Mouse (Mus musculus): ENCODE measurements around the gene Slc44a2.

DNA sequence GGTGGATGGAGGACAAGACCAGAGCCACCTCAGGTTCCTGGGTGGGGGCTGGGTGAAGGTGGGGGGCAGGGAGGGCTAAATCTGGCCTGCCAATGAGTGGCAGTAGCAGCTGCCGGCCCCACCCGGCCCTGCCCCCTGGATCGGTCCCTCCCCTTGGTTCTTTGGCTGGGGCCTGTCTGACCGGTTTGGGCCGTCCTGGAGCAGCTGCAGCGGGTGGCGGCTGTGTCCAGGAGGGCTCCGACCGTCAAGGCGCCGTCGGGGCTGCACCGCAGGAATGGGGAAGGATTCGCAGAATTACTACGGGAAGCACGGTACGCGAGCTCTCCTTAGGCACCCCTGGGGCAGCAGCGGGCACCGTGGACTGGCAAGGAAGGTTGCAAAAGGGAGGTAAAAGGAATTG, 17.2 kb downstream of the Slc44a2 start:
- TF ChIP-seq CTCF (IDR thresholded peaks at IDR 0.05): no peak
- TF ChIP-seq EP300 (IDR thresholded peaks at IDR 0.05): peak; percentile 43; the same call in 1 of the 2 replicates

All from lung, postnatal 0 days (tissue).